Mouse (Mus musculus): Measurements from ENCODE around the gene Exoc3l. TPM values are rescaled to one million over a fixed set of nuclear protein-coding genes. Genes with fewer than 3 reads are reported as not detected.

The Exoc3l gene
- total and polyA plus RNA-seq, 3 experiments: 3.9 to 11.8 (median 4.7) TPM

GRCm38 (mm10) chr8:105254152-105254965 lies 41.5 kb downstream of the Exoc3l start:
- Histone ChIP-seq H3K36me3 (ENCODE audit: control insufficient read depth, insufficient read depth, low read length) (no peaks in the 10 kb centered on the region), H3K27ac (peak overlapping the region; percentile 78), H3K79me2 (replicated peaks; ENCODE audit: control insufficient read depth, insufficient read depth, low read length) (no peaks in the 10 kb centered on the region), H3K4me1 (ENCODE audit: control insufficient read depth, insufficient read depth, low read length) (no peaks in the 10 kb centered on the region; the same call in 1 of the 2 replicates), H3K27me3 (ENCODE audit: control insufficient read depth, insufficient read depth, low read length) (no peaks in the 10 kb centered on the region), H3K4me3 (peak overlapping the region; percentile 76), H3K9ac (ENCODE audit: low read depth, low read length) (peak overlapping the region; percentile 37)
- DNase-seq: peak; percentile 90 to 94
- intact Hi-C loops (cut with DNase I): loop anchor here (2.0 kb wide), 2 partner anchors 30 to 36 kb away; partner anchors contain the start of gene D230025D16Rik
- under 1% methylated on average over 74 of the region's 74 CpGs for WGBS
- no peak; the same call in none of the 2 replicates for TF ChIP-seq POLR2A (IDR thresholded peaks at IDR 0.05; ENCODE audit: insufficient read depth, low read depth, low read length)
- TF ChIP-seq EP300 (IDR thresholded peaks at IDR 0.05; ENCODE audit: insufficient read depth, low read depth, low read length): peak; percentile 64; the same call in 1 of the 2 replicates
- peak; percentile 94 for TF ChIP-seq CTCF (IDR thresholded peaks at IDR 0.05)

GRCm38 (mm10) chr8:105253766-105254151 lies 42.1 kb downstream of the Exoc3l start:
- intact Hi-C loops (cut with DNase I): loop anchor here (2.0 kb wide), 2 partner anchors 29 to 37 kb away; partner anchors contain the start of gene D230025D16Rik
- Histone ChIP-seq H3K4me1 (ENCODE audit: control insufficient read depth, insufficient read depth, low read length) (no peaks in the 10 kb centered on the region), H3K27me3 (ENCODE audit: control insufficient read depth, insufficient read depth, low read length) (no peaks in the 10 kb centered on the region), H3K9ac (ENCODE audit: low read depth, low read length) (no peak overlapping the region), H3K79me2 (replicated peaks; ENCODE audit: control insufficient read depth, insufficient read depth, low read length) (no peaks in the 10 kb centered on the region), H3K27ac (no peak overlapping the region), H3K4me3 (peak overlapping the region; percentile 76), H3K36me3 (ENCODE audit: control insufficient read depth, insufficient read depth, low read length) (no peaks in the 10 kb centered on the region)
- no peak for DNase-seq
- no peak for TF ChIP-seq POLR2A (IDR thresholded peaks at IDR 0.05; ENCODE audit: insufficient read depth, low read depth, low read length)
- TF ChIP-seq CTCF (IDR thresholded peaks at IDR 0.05): no peak
- no peak for TF ChIP-seq EP300 (IDR thresholded peaks at IDR 0.05; ENCODE audit: insufficient read depth, low read depth, low read length)
- 52% methylated on average over 20 of the region's 20 CpGs for WGBS

- no peaks in the 10 kb centered on the region for H3K36me3 ChIP-seq (ENCODE audit: control insufficient read depth, insufficient read depth, low read length)
- no peaks in the 10 kb centered on the region for H3K79me2 ChIP-seq (replicated peaks; ENCODE audit: control insufficient read depth, insufficient read depth, low read length)
- TF ChIP-seq CTCF (IDR thresholded peaks at IDR 0.05) (no peak), POLR2A (IDR thresholded peaks at IDR 0.05; ENCODE audit: insufficient read depth, low read depth, low read length) (no peak), EP300 (IDR thresholded peaks at IDR 0.05; ENCODE audit: insufficient read depth, low read depth, low read length) (no peak)
- intact Hi-C loops (cut with DNase I): no loop called here
- no peaks in the 10 kb centered on the region for H3K27me3 ChIP-seq (ENCODE audit: control insufficient read depth, insufficient read depth, low read length)
- no peak for DNase-seq
- no peak overlapping the region for H3K4me3 ChIP-seq
- WGBS: 76% methylated on average over 10 of the region's 10 CpGs
- H3K27ac ChIP-seq: no peak overlapping the region
- H3K4me1 ChIP-seq (ENCODE audit: control insufficient read depth, insufficient read depth, low read length): no peaks in the 10 kb centered on the region
- no peak overlapping the region for H3K9ac ChIP-seq (ENCODE audit: low read depth, low read length)
These were observed 43.0 kb downstream of the Exoc3l start for GRCm38 (mm10) chr8:105252680-105253537.

- intact Hi-C loops (cut with DNase I): no loop called here
- Histone ChIP-seq H3K4me3 (no peak overlapping the region), H3K27ac (no peak overlapping the region), H3K36me3 (ENCODE audit: control insufficient read depth, insufficient read depth, low read length) (no peaks in the 10 kb centered on the region), H3K4me1 (ENCODE audit: control insufficient read depth, insufficient read depth, low read length) (no peaks in the 10 kb centered on the region), H3K79me2 (replicated peaks; ENCODE audit: control insufficient read depth, insufficient read depth, low read length) (no peaks in the 10 kb centered on the region), H3K9ac (ENCODE audit: low read depth, low read length) (no peak overlapping the region), H3K27me3 (ENCODE audit: control insufficient read depth, insufficient read depth, low read length) (no peaks in the 10 kb centered on the region)
- no peak for DNase-seq
- 89% methylated on average over 6 of the region's 6 CpGs for WGBS
- TF ChIP-seq CTCF (IDR thresholded peaks at IDR 0.05) (no peak), POLR2A (IDR thresholded peaks at IDR 0.05; ENCODE audit: insufficient read depth, low read depth, low read length) (no peak), EP300 (IDR thresholded peaks at IDR 0.05; ENCODE audit: insufficient read depth, low read depth, low read length) (no peak)
These were observed 43.9 kb downstream of the Exoc3l start for GRCm38 (mm10) chr8:105251954-105252353.

- H3K36me3 ChIP-seq (ENCODE audit: control insufficient read depth, insufficient read depth, low read length): 0 out of 2 replicates have a peak, but pooled peaks cover under 1% of the 10 kb centered on the region
- no peak overlapping the region for H3K4me3 ChIP-seq
- intact Hi-C loops (cut with DNase I): no loop called here
- H3K27ac ChIP-seq: no peak overlapping the region
- no peak for TF ChIP-seq POLR2A (IDR thresholded peaks at IDR 0.05; ENCODE audit: insufficient read depth, low read depth, low read length)
- no peak for TF ChIP-seq CTCF (IDR thresholded peaks at IDR 0.05)
- no peak for TF ChIP-seq EP300 (IDR thresholded peaks at IDR 0.05; ENCODE audit: insufficient read depth, low read depth, low read length)
- H3K4me1 ChIP-seq (ENCODE audit: control insufficient read depth, insufficient read depth, low read length): no peaks in the 10 kb centered on the region
- H3K27me3 ChIP-seq (ENCODE audit: control insufficient read depth, insufficient read depth, low read length): no peaks in the 10 kb centered on the region
- no peaks in the 10 kb centered on the region for H3K79me2 ChIP-seq (replicated peaks; ENCODE audit: control insufficient read depth, insufficient read depth, low read length)
- DNase-seq: no peak
- 93% methylated on average over 7 of the region's 7 CpGs for WGBS
- H3K9ac ChIP-seq (ENCODE audit: low read depth, low read length): no peak overlapping the region
These were observed 54.9 kb downstream of the Exoc3l start for GRCm38 (mm10) chr8:105241016-105241415.

Small RNA genes within 50 kb of the gene (microRNA-seq; reads per million reads assigned to microRNA genes)
- gene Gm27320 (0 reads per million in 2 experiments), gene Mir328 (2,286 to 2,907 reads per million in 2 experiments)

Other genes starting within 250 kb of the Exoc3l start
- not detected for gene Ces3a, start 247.5 kb downstream of the Exoc3l start, total RNA-seq (2021)
- gene Ces3a, start 247.5 kb downstream of the Exoc3l start, polyA plus RNA-seq (2012; rRNA removed): 0.26 TPM in 1 of 2 replicates, not detected in the other
- gene Ces3b, start 212.3 kb downstream of the Exoc3l start, total RNA-seq (2021): not detected
- gene Ces3b, start 212.3 kb downstream of the Exoc3l start, polyA plus RNA-seq (2012; rRNA removed): 0.32 TPM in 1 of 2 replicates, not detected in the other
- not detected for gene Ces4a, start 164.3 kb downstream of the Exoc3l start, total RNA-seq (2021)
- not detected in 2 replicates for gene Ces4a, start 164.3 kb downstream of the Exoc3l start, polyA plus RNA-seq (2012; rRNA removed)
- 10 to 100 TPM; 23.1 to 23.8 TPM for gene Cbfb, start 125.4 kb downstream of the Exoc3l start, total RNA-seq (2021)
- 6.4 and 11.0 TPM in 2 replicates for gene Cbfb, start 125.4 kb downstream of the Exoc3l start, polyA plus RNA-seq (2012; rRNA removed)
- gene D230025D16Rik, start 71.0 kb downstream of the Exoc3l start, total RNA-seq (2021): 10 to 100 TPM; 19.2 to 20.3 TPM
- 16.5 and 23.7 TPM in 2 replicates for gene D230025D16Rik, start 71.0 kb downstream of the Exoc3l start, polyA plus RNA-seq (2012; rRNA removed)
- gene B3gnt9, start 40.9 kb downstream of the Exoc3l start, total RNA-seq (2021): 1 to 10 TPM; 3.5 to 5.2 TPM
- gene B3gnt9, start 40.9 kb downstream of the Exoc3l start, polyA plus RNA-seq (2012; rRNA removed): 7.1 and 8.5 TPM in 2 replicates
- gene Tradd, start 31.5 kb downstream of the Exoc3l start, total RNA-seq (2021): 1 to 10 TPM; 3.9 to 4.9 TPM
- gene Tradd, start 31.5 kb downstream of the Exoc3l start, polyA plus RNA-seq (2012; rRNA removed): 4.3 and 4.6 TPM in 2 replicates
- gene Fbxl8, start 31.5 kb downstream of the Exoc3l start, total RNA-seq (2021): 1 to 10 TPM; 1.8 to 2.5 TPM
- gene Fbxl8, start 31.5 kb downstream of the Exoc3l start, polyA plus RNA-seq (2012; rRNA removed): 3.6 and 4.1 TPM in 2 replicates
- 1 to 10 TPM; 2.7 to 3.9 TPM for gene Hsf4, start 26.3 kb downstream of the Exoc3l start, total RNA-seq (2021)
- 4.3 and 5.4 TPM in 2 replicates for gene Hsf4, start 26.3 kb downstream of the Exoc3l start, polyA plus RNA-seq (2012; rRNA removed)
- gene Nol3, start 20.0 kb downstream of the Exoc3l start, total RNA-seq (2021): 10 to 100 TPM; 19.7 to 23.0 TPM
- 17.3 and 19.1 TPM in 2 replicates for gene Nol3, start 20.0 kb downstream of the Exoc3l start, polyA plus RNA-seq (2012; rRNA removed)
- gene 4931428F04Rik, start 6.2 kb downstream of the Exoc3l start, total RNA-seq (2021): 1 to 10 TPM; 1.1 to 1.2 TPM
- 2.1 and 3.5 TPM in 2 replicates for gene 4931428F04Rik, start 6.2 kb downstream of the Exoc3l start, polyA plus RNA-seq (2012; rRNA removed)
- 10 to 100 TPM; 21.1 to 21.5 TPM for gene E2f4, start 1.6 kb upstream of the Exoc3l start, total RNA-seq (2021)
- gene E2f4, start 1.6 kb upstream of the Exoc3l start, polyA plus RNA-seq (2012; rRNA removed): 61.8 and 62.8 TPM in 2 replicates
- gene Elmo3, start 9.5 kb upstream of the Exoc3l start, total RNA-seq (2021): under 1 TPM; 0.70 to 0.73 TPM
- 2.8 and 3.5 TPM in 2 replicates for gene Elmo3, start 9.5 kb upstream of the Exoc3l start, polyA plus RNA-seq (2012; rRNA removed)
- gene Lrrc29, start 30.2 kb upstream of the Exoc3l start, total RNA-seq (2021): 1 to 10 TPM in 1 of 2 experiments, under 1 TPM in 1; 0.93 to 1.1 TPM
- 1.6 and 2.2 TPM in 2 replicates for gene Lrrc29, start 30.2 kb upstream of the Exoc3l start, polyA plus RNA-seq (2012; rRNA removed)
- 10 to 100 TPM; 24.1 to 26.6 TPM for gene Tmem208, start 30.3 kb upstream of the Exoc3l start, total RNA-seq (2021)
- gene Tmem208, start 30.3 kb upstream of the Exoc3l start, polyA plus RNA-seq (2012; rRNA removed): 43.6 and 51.9 TPM in 2 replicates
- gene Fhod1, start 51.9 kb upstream of the Exoc3l start, total RNA-seq (2021): 1 to 10 TPM; 4.4 to 6.9 TPM
- gene Fhod1, start 51.9 kb upstream of the Exoc3l start, polyA plus RNA-seq (2012; rRNA removed): 14.2 and 17.3 TPM in 2 replicates
- under 1 TPM; 0.36 to 0.37 TPM for gene Slc9a5, start 52.7 kb upstream of the Exoc3l start, total RNA-seq (2021)
- gene Slc9a5, start 52.7 kb upstream of the Exoc3l start, polyA plus RNA-seq (2012; rRNA removed): 1.7 and 2.1 TPM in 2 replicates
- gene Plekhg4, start 77.2 kb upstream of the Exoc3l start, total RNA-seq (2021): under 1 TPM in 1 of 2 experiments, not detected in 1; 0.10 TPM
- 0.20 and 0.29 TPM in 2 replicates for gene Plekhg4, start 77.2 kb upstream of the Exoc3l start, polyA plus RNA-seq (2012; rRNA removed)
- under 1 TPM; 0.13 to 0.25 TPM for gene Kctd19, start 117.4 kb upstream of the Exoc3l start, total RNA-seq (2021)
- 0.08 and 0.15 TPM in 2 replicates for gene Kctd19, start 117.4 kb upstream of the Exoc3l start, polyA plus RNA-seq (2012; rRNA removed)
- under 1 TPM; 0.45 to 0.47 TPM for gene Lrrc36, start 117.5 kb upstream of the Exoc3l start, total RNA-seq (2021)
- 0.67 and 0.94 TPM in 2 replicates for gene Lrrc36, start 117.5 kb upstream of the Exoc3l start, polyA plus RNA-seq (2012; rRNA removed)
- 10 to 100 TPM; 35.0 to 48.8 TPM for gene Tppp3, start 175.4 kb upstream of the Exoc3l start, total RNA-seq (2021)
- gene Tppp3, start 175.4 kb upstream of the Exoc3l start, polyA plus RNA-seq (2012; rRNA removed): 73.7 and 89.2 TPM in 2 replicates
- gene Zdhhc1, start 200.8 kb upstream of the Exoc3l start, total RNA-seq (2021): 10 to 100 TPM; 13.0 to 13.3 TPM
- 37.5 and 40.5 TPM in 2 replicates for gene Zdhhc1, start 200.8 kb upstream of the Exoc3l start, polyA plus RNA-seq (2012; rRNA removed)
- gene Hsd11b2, start 222.7 kb upstream of the Exoc3l start, total RNA-seq (2021): under 1 TPM in 1 of 2 experiments, not detected in 1; 0.23 TPM
- 0.08 and 0.32 TPM in 2 replicates for gene Hsd11b2, start 222.7 kb upstream of the Exoc3l start, polyA plus RNA-seq (2012; rRNA removed)